Mouse (Mus musculus): Measurements from ENCODE around the gene Bnip2. TPM values are rescaled to one million over a fixed set of nuclear protein-coding genes. Genes with fewer than 3 reads are reported as not detected.

The Bnip2 gene
- polyA plus RNA-seq, 1 experiment from 2014 or later = 131 TPM

- H3K9me3 ChIP-seq (ENCODE audit: control insufficient read depth, low read length) = no peaks in the 10 kb centered on the region
- DNase-seq (ENCODE audit: low spot score, missing footprints) (peak; percentile 64), ATAC-seq (ENCODE audit: low FRiP score) (no peak)
- H3K4me2 ChIP-seq = no peak overlapping the region
- H3K27ac ChIP-seq (ENCODE audit: low read depth, low read length) = no peak overlapping the region
- no peak overlapping the region for H3K4me3 ChIP-seq (ENCODE audit: low read depth, low read length)
- 94% methylated on average over 5 of the region's 5 CpGs for WGBS
- H3K36me3 ChIP-seq (ENCODE audit: control insufficient read depth, insufficient read depth, low read length) = peaks cover 15% of the 10 kb centered on the region; the same call in 1 of the 2 replicates
- H3K27me3 ChIP-seq (ENCODE audit: control insufficient read depth, insufficient read depth, low read length) = no peaks in the 10 kb centered on the region
- no peaks in the 10 kb centered on the region for H3K4me1 ChIP-seq (ENCODE audit: control insufficient read depth, insufficient read depth, low read length)
- no peak overlapping the region for H3K9ac ChIP-seq (ENCODE audit: low read length)
These were observed 17.7 kb downstream of the Bnip2 start for GRCm38 (mm10) chr9:70006984-70007383.

GRCm38 (mm10) chr9:70007506-70008248 lies 18.4 kb downstream of the Bnip2 start:
- peaks cover 15% of the 10 kb centered on the region; the same call in 1 of the 2 replicates for H3K36me3 ChIP-seq (ENCODE audit: control insufficient read depth, insufficient read depth, low read length)
- peak; percentile 76 for DNase-seq (ENCODE audit: low spot score, missing footprints)
- WGBS = 91% methylated on average over 14 of the region's 14 CpGs
- no peaks in the 10 kb centered on the region for H3K27me3 ChIP-seq (ENCODE audit: control insufficient read depth, insufficient read depth, low read length)
- no peaks in the 10 kb centered on the region for H3K9me3 ChIP-seq (ENCODE audit: control insufficient read depth, low read length)
- no peak for ATAC-seq (ENCODE audit: low FRiP score)
- no peak overlapping the region for H3K9ac ChIP-seq (ENCODE audit: low read length)
- no peaks in the 10 kb centered on the region for H3K4me1 ChIP-seq (ENCODE audit: control insufficient read depth, insufficient read depth, low read length)
- H3K4me3 ChIP-seq (ENCODE audit: low read depth, low read length) = no peak overlapping the region
- H3K4me2 ChIP-seq = no peak overlapping the region
- no peak overlapping the region for H3K27ac ChIP-seq (ENCODE audit: low read depth, low read length)

- Histone ChIP-seq H3K27ac (ENCODE audit: low read depth, low read length) (no peak overlapping the region), H3K27me3 (ENCODE audit: control insufficient read depth, insufficient read depth, low read length) (no peaks in the 10 kb centered on the region), H3K4me2 (no peak overlapping the region), H3K4me3 (ENCODE audit: low read depth, low read length) (no peak overlapping the region), H3K36me3 (ENCODE audit: control insufficient read depth, insufficient read depth, low read length) (peaks cover 9% of the 10 kb centered on the region; the same call in 1 of the 2 replicates), H3K9ac (ENCODE audit: low read length) (no peak overlapping the region), H3K4me1 (ENCODE audit: control insufficient read depth, insufficient read depth, low read length) (peaks cover 7% of the 10 kb centered on the region), H3K9me3 (ENCODE audit: control insufficient read depth, low read length) (no peaks in the 10 kb centered on the region)
- no peak for ATAC-seq (ENCODE audit: low FRiP score)
- WGBS = 89% methylated on average over 8 of the region's 8 CpGs
- DNase-seq (ENCODE audit: low spot score, missing footprints) = peak; percentile 28
These were observed 20.6 kb downstream of the Bnip2 start for GRCm38 (mm10) chr9:70009754-70010304.

- Histone ChIP-seq H3K4me1 (ENCODE audit: control insufficient read depth, insufficient read depth, low read length) (peaks cover 7% of the 10 kb centered on the region), H3K9me3 (ENCODE audit: control insufficient read depth, low read length) (no peaks in the 10 kb centered on the region), H3K36me3 (ENCODE audit: control insufficient read depth, insufficient read depth, low read length) (peaks cover 9% of the 10 kb centered on the region; the same call in 1 of the 2 replicates), H3K27ac (ENCODE audit: low read depth, low read length) (no peak overlapping the region), H3K27me3 (ENCODE audit: control insufficient read depth, insufficient read depth, low read length) (no peaks in the 10 kb centered on the region), H3K9ac (ENCODE audit: low read length) (no peak overlapping the region), H3K4me3 (ENCODE audit: low read depth, low read length) (no peak overlapping the region), H3K4me2 (no peak overlapping the region)
- peak; percentile 82 for DNase-seq (ENCODE audit: low spot score, missing footprints)
- WGBS = 95% methylated on average over 5 of the region's 5 CpGs
- ATAC-seq (ENCODE audit: low FRiP score) = no peak
These were observed 21.7 kb downstream of the Bnip2 start for GRCm38 (mm10) chr9:70010781-70011473.

GRCm38 (mm10) chr9:70011537-70012407 lies 22.5 kb downstream of the Bnip2 start:
- no peak for DNase-seq (ENCODE audit: low spot score, missing footprints)
- Histone ChIP-seq H3K27ac (ENCODE audit: low read depth, low read length) (0 out of 2 replicates have a peak overlapping the region, but pooled peaks have one; percentile 75), H3K9me3 (ENCODE audit: control insufficient read depth, low read length) (no peaks in the 10 kb centered on the region), H3K4me2 (peak overlapping the region; percentile 28), H3K4me1 (ENCODE audit: control insufficient read depth, insufficient read depth, low read length) (peaks cover 7% of the 10 kb centered on the region), H3K9ac (ENCODE audit: low read length) (peak overlapping the region; percentile 88), H3K36me3 (ENCODE audit: control insufficient read depth, insufficient read depth, low read length) (peaks cover 9% of the 10 kb centered on the region; the same call in 1 of the 2 replicates), H3K4me3 (ENCODE audit: low read depth, low read length) (peak overlapping the region; percentile 86; the same call in 1 of the 2 replicates), H3K27me3 (ENCODE audit: control insufficient read depth, insufficient read depth, low read length) (no peaks in the 10 kb centered on the region)
- ATAC-seq (ENCODE audit: low FRiP score) = peak; percentile 52
- 68% methylated on average over 14 of the region's 14 CpGs for WGBS

- Histone ChIP-seq H3K9ac (ENCODE audit: low read length) (peak within 1 kb of the TSS; percentile 88), H3K36me3 (ENCODE audit: control insufficient read depth, insufficient read depth, low read length) (peaks cover 9% of the 10 kb centered on the region; the same call in 1 of the 2 replicates), H3K9me3 (ENCODE audit: control insufficient read depth, low read length) (no peaks in the 10 kb centered on the region), H3K4me1 (ENCODE audit: control insufficient read depth, insufficient read depth, low read length) (peaks cover 7% of the 10 kb centered on the region), H3K27ac (ENCODE audit: low read depth, low read length) (peak within 1 kb of the TSS; percentile 75), H3K4me2 (peak within 1 kb of the TSS; percentile 83), H3K4me3 (ENCODE audit: low read depth, low read length) (peak within 1 kb of the TSS; percentile 86), H3K27me3 (ENCODE audit: control insufficient read depth, insufficient read depth, low read length) (no peaks in the 10 kb centered on the region)
- ATAC-seq (ENCODE audit: low FRiP score) (peak; percentile 99), DNase-seq (ENCODE audit: low spot score, missing footprints) (peak; percentile 99)
- WGBS = under 1% methylated on average over 56 of the region's 57 CpGs
These were observed 23.2 kb downstream of the Bnip2 start, which contains the start of gene Gtf2a2 for GRCm38 (mm10) chr9:70012408-70012901. Gene Gtf2a2 (plus strand): TSS chr9:70012550.

GRCm38 (mm10) chr9:70015632-70016031 lies 26.4 kb downstream of the Bnip2 start:
- ATAC-seq (ENCODE audit: low FRiP score) (no peak), DNase-seq (ENCODE audit: low spot score, missing footprints) (no peak)
- Histone ChIP-seq H3K27me3 (ENCODE audit: control insufficient read depth, insufficient read depth, low read length) (no peaks in the 10 kb centered on the region), H3K36me3 (ENCODE audit: control insufficient read depth, insufficient read depth, low read length) (peaks cover 4% of the 10 kb centered on the region; the same call in 1 of the 2 replicates), H3K4me3 (ENCODE audit: low read depth, low read length) (no peak overlapping the region), H3K9ac (ENCODE audit: low read length) (no peak overlapping the region), H3K27ac (ENCODE audit: low read depth, low read length) (no peak overlapping the region), H3K9me3 (ENCODE audit: control insufficient read depth, low read length) (no peaks in the 10 kb centered on the region), H3K4me1 (ENCODE audit: control insufficient read depth, insufficient read depth, low read length) (peaks cover 7% of the 10 kb centered on the region), H3K4me2 (no peak overlapping the region)
- whole genome bisulfite sequencing = 90% methylated on average over 2 of the region's 2 CpGs

GRCm38 (mm10) chr9:70018879-70019278 lies 29.6 kb downstream of the Bnip2 start:
- Histone ChIP-seq H3K9ac (ENCODE audit: low read length) (no peak overlapping the region), H3K27ac (ENCODE audit: low read depth, low read length) (no peak overlapping the region), H3K4me1 (ENCODE audit: control insufficient read depth, insufficient read depth, low read length) (no peaks in the 10 kb centered on the region; the same call in 1 of the 2 replicates), H3K36me3 (ENCODE audit: control insufficient read depth, insufficient read depth, low read length) (peaks cover 4% of the 10 kb centered on the region; the same call in 1 of the 2 replicates), H3K4me3 (ENCODE audit: low read depth, low read length) (no peak overlapping the region), H3K9me3 (ENCODE audit: control insufficient read depth, low read length) (no peaks in the 10 kb centered on the region), H3K27me3 (ENCODE audit: control insufficient read depth, insufficient read depth, low read length) (no peaks in the 10 kb centered on the region), H3K4me2 (no peak overlapping the region)
- DNase-seq (ENCODE audit: low spot score, missing footprints) (peak; percentile 87), ATAC-seq (ENCODE audit: low FRiP score) (no peak)

All from midbrain, embryonic 11.5 days (tissue).